Mouse (Mus musculus) CH12.LX (cell line): ENCODE results near the gene Ghrl. TPM values are rescaled to one million over a fixed set of nuclear protein-coding genes. Genes with fewer than 3 reads are reported as not detected.

Source experiments
- DNase-seq: peaks from one replicate; pipeline ENCODE4 v3.0.0-alpha.2; 2013; ENCODE audit errors: extremely low read depth
- H3K27ac ChIP-seq: 2 replicates; pipeline ENCODE4 v1.5.1; 2012; ENCODE audit warnings: low read depth, mild to moderate bottlenecking, control low read depth, moderate library complexity; ENCODE audit not compliant: insufficient read depth
- H3K27me3 ChIP-seq: replicated peaks from 2 replicates; pipeline ENCODE3; 2012; ENCODE audit warnings: inconsistent platforms
- H3K36me3 ChIP-seq, 2 experiments: replicated peaks in 1 of 2; 2 replicates each; pipeline versions ENCODE3 to v1.6.1; 2012; ENCODE audit warnings: inconsistent platforms in 1 of 2, low read length in 1 of 2, mild to moderate bottlenecking in 1 of 2, mixed read lengths in 1 of 2, moderate library complexity in 1 of 2; ENCODE audit not compliant: control insufficient read depth in 1 of 2, insufficient read depth in 1 of 2
- H3K4me1 ChIP-seq, 2 experiments: 2 replicates each; pipeline ENCODE4 v1.6.1; 2012; ENCODE audit warnings: inconsistent platforms in 1 of 2, moderate library complexity in 1 of 2; ENCODE audit not compliant: insufficient read depth in 2 of 2, control insufficient read depth in 1 of 2
- H3K4me2 ChIP-seq: 2 replicates; pipeline ENCODE4 v1.6.1; 2012; ENCODE audit warnings: low read depth, mild to moderate bottlenecking, control low read depth; ENCODE audit not compliant: poor library complexity, insufficient read depth, severe bottlenecking
- H3K4me3 ChIP-seq, 3 experiments: fragments of 150-350 bp in 1 of 3; sonication (generic) in 1 of 3; replicated peaks in 1 of 3; 2 replicates each; pipeline versions ENCODE3 to v1.5.1; 2011 to 2012; ENCODE audit warnings: low read depth in 2 of 3, low read length in 2 of 3, mild to moderate bottlenecking in 2 of 3, moderate library complexity in 2 of 3, control low read depth in 1 of 3, improper control_type of control experiment in 1 of 3, inconsistent platforms in 1 of 3, mixed read lengths in 1 of 3; ENCODE audit not compliant: poor library complexity in 1 of 3
- H3K79me2 ChIP-seq: replicated peaks from 2 replicates; pipeline ENCODE4 v1.6.1; 2012; ENCODE audit warnings: mild to moderate bottlenecking, moderate library complexity; ENCODE audit not compliant: control insufficient read depth, poor library complexity, insufficient read depth, severe bottlenecking; ENCODE audit errors: extremely low read depth
- H3K9ac ChIP-seq: 2 replicates; pipeline ENCODE4 v1.6.1; 2012; ENCODE audit warnings: low read depth, mild to moderate bottlenecking, control low read depth, moderate library complexity; ENCODE audit not compliant: insufficient read depth
- H3K9me3 ChIP-seq: replicated peaks from 2 replicates; pipeline ENCODE3; 2012; ENCODE audit warnings: low read length, inconsistent platforms, mixed read lengths
- BHLHE40 ChIP-seq: IDR thresholded peaks from 2 replicates; pipeline ENCODE4 v1.6.1; 2011; ENCODE audit warnings: mild to moderate bottlenecking, low read depth, low read length, improper control_type of control experiment
- CHD1 ChIP-seq: IDR thresholded peaks from 2 replicates; pipeline ENCODE4 v1.6.1; 2012; ENCODE audit warnings: low read depth, low read length, improper control_type of control experiment, inconsistent platforms
- CHD2 ChIP-seq: IDR thresholded peaks from 2 replicates; pipeline ENCODE4 v1.6.1; 2011; ENCODE audit warnings: low read length, improper control_type of control experiment
- CTCF ChIP-seq, 2 experiments: IDR thresholded peaks in 1 of 2; conservative IDR thresholded peaks in 1 of 2; 2 replicates each; pipeline ENCODE4 v1.5.1; 2011 to 2012; ENCODE audit warnings: low read depth in 2 of 2, low read length in 2 of 2, improper control_type of control experiment in 1 of 2, inconsistent platforms in 1 of 2, mild to moderate bottlenecking in 1 of 2, moderate library complexity in 1 of 2
- E2F4 ChIP-seq: IDR thresholded peaks from 2 replicates; pipeline ENCODE4 v1.6.1; 2011; ENCODE audit warnings: low read depth, low read length, improper control_type of control experiment; ENCODE audit not compliant: insufficient replicate concordance
- ELF1 ChIP-seq: IDR thresholded peaks from 2 replicates; pipeline ENCODE4 v1.6.1; 2014; ENCODE audit warnings: low read depth, mild to moderate bottlenecking, inconsistent platforms, low read length, improper control_type of control experiment
- EP300 ChIP-seq: IDR thresholded peaks from 2 replicates; pipeline ENCODE4 v1.6.1; 2011; ENCODE audit warnings: low read length, improper control_type of control experiment
- ETS1 ChIP-seq: conservative IDR thresholded peaks from 2 replicates; pipeline ENCODE4 v1.6.1; 2012; ENCODE audit warnings: low read depth, mild to moderate bottlenecking, inconsistent platforms, low read length, improper control_type of control experiment, moderate library complexity
- GABPA ChIP-seq: IDR thresholded peaks from 2 replicates; pipeline ENCODE4 v1.6.1; 2012; ENCODE audit warnings: low read depth, low read length, improper control_type of control experiment, inconsistent platforms; ENCODE audit not compliant: insufficient replicate concordance
- HCFC1 ChIP-seq: IDR thresholded peaks from 2 replicates; pipeline ENCODE4 v1.6.1; 2012; ENCODE audit warnings: low read depth, mild to moderate bottlenecking, inconsistent platforms, low read length, improper control_type of control experiment
- IRF4 ChIP-seq: IDR thresholded peaks from 2 replicates; pipeline ENCODE4 v1.6.1; 2014; ENCODE audit warnings: low read depth, mild to moderate bottlenecking, inconsistent platforms, low read length, improper control_type of control experiment
- JUN ChIP-seq: IDR thresholded peaks from 2 replicates; pipeline ENCODE4 v1.6.1; 2011; ENCODE audit warnings: low read depth, mild to moderate bottlenecking, low read length, improper control_type of control experiment, moderate library complexity; ENCODE audit not compliant: insufficient read depth
- JUND ChIP-seq: conservative IDR thresholded peaks from 2 replicates; pipeline ENCODE4 v1.6.1; 2011; ENCODE audit warnings: low read depth, low read length, improper control_type of control experiment
- KAT2A ChIP-seq: IDR thresholded peaks from 2 replicates; pipeline ENCODE4 v1.6.1; 2012; ENCODE audit warnings: low read length, improper control_type of control experiment, inconsistent platforms; ENCODE audit not compliant: insufficient replicate concordance
- MAFK ChIP-seq: IDR thresholded peaks from 2 replicates; pipeline ENCODE4 v1.6.1; 2011; ENCODE audit warnings: low read length, improper control_type of control experiment; ENCODE audit not compliant: insufficient replicate concordance
- MAX ChIP-seq: IDR thresholded peaks from 2 replicates; pipeline ENCODE4 v1.6.1; 2011; ENCODE audit warnings: low read length, improper control_type of control experiment
- MAZ ChIP-seq: IDR thresholded peaks from 2 replicates; pipeline ENCODE4 v1.6.1; 2012; ENCODE audit warnings: low read depth, mild to moderate bottlenecking, inconsistent platforms, low read length, improper control_type of control experiment, moderate library complexity
- MEF2A ChIP-seq: IDR thresholded peaks from 2 replicates; pipeline ENCODE4 v1.6.1; 2014; ENCODE audit warnings: low read depth, mild to moderate bottlenecking, inconsistent platforms, low read length, improper control_type of control experiment, borderline replicate concordance
- MXI1 ChIP-seq: IDR thresholded peaks from 2 replicates; pipeline ENCODE4 v1.6.1; 2011; ENCODE audit warnings: mild to moderate bottlenecking, low read depth, low read length, improper control_type of control experiment
- MYC ChIP-seq: IDR thresholded peaks from 2 replicates; pipeline ENCODE4 v1.6.1; 2011; ENCODE audit warnings: low read depth, mild to moderate bottlenecking, improper control_type of control experiment, low read length
- NELFE ChIP-seq: IDR thresholded peaks from 2 replicates; pipeline ENCODE4 v1.6.1; 2011; ENCODE audit warnings: low read depth, low read length, improper control_type of control experiment
- NRF1 ChIP-seq: IDR thresholded peaks from 2 replicates; pipeline ENCODE4 v1.6.1; 2014; ENCODE audit warnings: low read depth, mild to moderate bottlenecking, inconsistent platforms, low read length, improper control_type of control experiment, moderate library complexity
- PAX5 ChIP-seq: IDR thresholded peaks from 2 replicates; pipeline ENCODE4 v1.6.1; 2012; ENCODE audit warnings: low read length, inconsistent platforms, mixed read lengths
- POLR2AphosphoS2 ChIP-seq: IDR thresholded peaks from 2 replicates; pipeline ENCODE4 v1.6.1; 2011; ENCODE audit warnings: low read depth, low read length, improper control_type of control experiment
- RAD21 ChIP-seq: IDR thresholded peaks from 2 replicates; pipeline ENCODE4 v1.6.1; 2011; ENCODE audit warnings: low read depth, mild to moderate bottlenecking, low read length, improper control_type of control experiment, moderate library complexity
- RCOR1 ChIP-seq: conservative IDR thresholded peaks from 2 replicates; pipeline ENCODE4 v1.6.1; 2012; ENCODE audit warnings: low read depth, mild to moderate bottlenecking, inconsistent platforms, low read length, improper control_type of control experiment
- SIN3A ChIP-seq: IDR thresholded peaks from 2 replicates; pipeline ENCODE4 v1.6.1; 2012; ENCODE audit warnings: low read length, improper control_type of control experiment, inconsistent platforms
- SMC3 ChIP-seq: IDR thresholded peaks from 2 replicates; pipeline ENCODE4 v1.6.1; 2011; ENCODE audit warnings: low read depth, low read length, improper control_type of control experiment
- TBP ChIP-seq: conservative IDR thresholded peaks from 2 replicates; pipeline ENCODE4 v1.6.1; 2011; ENCODE audit warnings: low read depth, low read length, improper control_type of control experiment
- TCF12 ChIP-seq: IDR thresholded peaks from 2 replicates; pipeline ENCODE4 v1.6.1; 2014; ENCODE audit warnings: low read depth, mild to moderate bottlenecking, inconsistent platforms, low read length, improper control_type of control experiment
- UBTF ChIP-seq: IDR thresholded peaks from 2 replicates; pipeline ENCODE4 v1.6.1; 2012; ENCODE audit warnings: low read depth, mild to moderate bottlenecking, inconsistent platforms, low read length, improper control_type of control experiment, moderate library complexity
- USF1 ChIP-seq: IDR thresholded peaks from 2 replicates; pipeline ENCODE4 v1.6.1; 2014; ENCODE audit warnings: low read depth, mild to moderate bottlenecking, inconsistent platforms, low read length, improper control_type of control experiment
- USF2 ChIP-seq: conservative IDR thresholded peaks from 2 replicates; pipeline ENCODE4 v1.6.1; 2011; ENCODE audit warnings: low read depth, low read length, improper control_type of control experiment
- ZC3H11A ChIP-seq: IDR thresholded peaks from 2 replicates; pipeline ENCODE4 v1.6.1; 2012; ENCODE audit warnings: low read depth, mild to moderate bottlenecking, inconsistent platforms, low read length, improper control_type of control experiment
- ZKSCAN1 ChIP-seq: IDR thresholded peaks from 2 replicates; pipeline ENCODE4 v1.6.1; 2012; ENCODE audit warnings: low read depth, inconsistent platforms, low read length, improper control_type of control experiment, borderline replicate concordance
- ZMIZ1 ChIP-seq: IDR thresholded peaks from 2 replicates; pipeline ENCODE4 v1.6.1; 2012; ENCODE audit warnings: low read depth, mild to moderate bottlenecking, inconsistent platforms, low read length, improper control_type of control experiment
- ZNF384 ChIP-seq: IDR thresholded peaks from 2 replicates; pipeline ENCODE4 v1.6.1; 2012; ENCODE audit warnings: low read depth, low read length, improper control_type of control experiment, inconsistent platforms
- dilution Hi-C: fragments of 300-500 bp; cut with MboI; formaldehyde crosslinking; loops from 2 replicates; pipeline ENCODE4 v1.14.3; 2020; ENCODE audit warnings: low sequenced_read_pairs; ENCODE audit not compliant: extremely low pct_unique_long_range_greater_than_20kb, extremely low pct_ligation_motif_present
- in situ Hi-C: fragments of 300-500 bp; cut with MboI; formaldehyde crosslinking; loops from 3 replicates; pipeline ENCODE4 v1.14.3; 2019; ENCODE audit warnings: low sequenced_read_pairs, low pct_ligation_motif_present, low pct_unique_long_range_greater_than_20kb, mixed read lengths
- polyA plus RNA-seq: library from polyadenylated mRNA; unstranded; fragments of >175 nt; gene quantifications from 2 replicates; pipeline ENCODE4 v1.2.1, GENCODE M21; 2012; ENCODE audit warnings: low read depth; ENCODE audit not compliant: insufficient read length
- total RNA-seq, 2 experiments: library from RNA; depleted of rRNA; stranded (reverse); fragments of 300-350 nt in 1 of 2; fragments of >200 nt in 1 of 2; gene quantifications; 2 replicates each; pipeline ENCODE4 v1.2.3; 2012 to 2014

Ghrl gene
- total and polyA plus RNA-seq, 3 experiments: 2.6 TPM; not detected in 2

DNA sequence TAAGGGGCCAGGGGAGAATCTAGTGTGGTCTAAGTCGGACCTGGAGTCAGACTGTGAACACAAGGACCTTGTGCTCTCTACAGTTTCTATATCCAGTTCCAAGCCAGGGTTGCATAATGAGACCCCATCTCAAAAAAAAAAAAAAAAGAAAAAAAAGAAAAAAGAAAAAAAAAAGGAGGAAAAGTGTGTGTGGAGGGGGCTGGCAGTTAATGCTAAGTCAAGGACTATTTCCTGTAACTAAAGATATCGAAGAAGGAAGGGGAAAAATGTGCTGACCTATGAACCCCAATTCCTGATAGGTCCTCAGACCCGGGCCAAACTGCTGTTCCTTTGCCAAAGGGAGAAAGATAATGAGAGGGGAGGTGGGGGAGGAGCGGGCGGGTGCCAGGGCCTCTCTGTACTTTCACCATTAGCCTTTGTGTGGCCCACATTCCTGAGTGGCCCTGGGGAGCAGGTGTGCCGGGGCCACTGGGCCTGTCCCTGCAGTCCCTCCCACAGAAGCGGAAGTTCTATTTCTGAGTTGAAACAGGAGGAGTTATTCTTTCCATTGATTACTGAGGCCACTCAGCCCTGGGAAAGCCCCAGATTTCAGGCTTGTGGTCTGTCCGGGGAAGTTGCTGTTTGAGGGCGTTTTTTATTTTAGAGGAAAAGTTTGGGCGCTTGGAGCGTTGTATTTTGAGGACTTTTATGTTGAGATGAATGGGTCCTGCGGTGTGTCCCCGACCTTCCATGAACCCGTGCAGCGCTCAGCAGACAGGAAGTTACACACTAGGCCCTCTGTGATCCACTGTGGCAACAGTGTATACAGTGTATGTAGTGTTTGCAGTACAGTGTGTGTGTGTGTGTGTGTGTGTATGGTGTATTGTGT is 51.2 kb downstream of the Ghrl start:
- Histone ChIP-seq H3K79me2 (peaks cover 47% of the 10 kb centered on the region), H3K9me3 (peaks cover 8% of the 10 kb centered on the region), H3K4me2 (peak overlapping the region; percentile 65), H3K9ac (peak overlapping the region; percentile 35; the same call in 1 of the 2 replicates), H3K27ac (peak overlapping the region; percentile 99), H3K27me3 (no peaks in the 10 kb centered on the region), H3K4me1 (peaks cover 37 to 72% of the 10 kb centered on the region in 2 experiments), H3K36me3 (peaks cover 32 to 57% of the 10 kb centered on the region in 2 experiments), H3K4me3 (peak overlapping the region; percentile 46 to 58 (median 51))
- DNase-seq: peak; percentile 94
- in situ Hi-C loops: no loop called here
- dilution Hi-C loops: no loop called here
- TF ChIP-seq NELFE (0 out of 2 replicates have a peak, but pooled peaks have one; percentile 26), SMC3 (no peak; the same call in 1 of the 2 replicates), ELF1 (peak; percentile 76), RCOR1 (peak; percentile 88), POLR2AphosphoS2 (peak; percentile 51; the same call in 1 of the 2 replicates), ZKSCAN1 (no peak), GABPA (no peak), MEF2A (peak; percentile 99), JUN (peak; percentile 94), MAX (peak; percentile 73), TCF12 (peak; percentile 99), MYC (peak; percentile 65; the same call in 1 of the 2 replicates), USF1 (no peak), PAX5 (no peak), RAD21 (no peak; the same call in none of the 2 replicates), MAFK (peak; percentile 82; the same call in 1 of the 2 replicates), CTCF (conservative IDR thresholded peaks at IDR 0.05 in 1 of 2, IDR thresholded peaks at IDR 0.05 in 1 of 2; ENCODE audit: low read depth in 2 of 2, low read length in 2 of 2) (no peak), CHD1 (peak; percentile 66; the same call in 1 of the 2 replicates), ZMIZ1 (peak; percentile 83), KAT2A (0 out of 2 replicates have a peak, but pooled peaks have one; percentile 71), NRF1 (peak; percentile 14; the same call in 1 of the 2 replicates), IRF4 (peak; percentile 93), USF2 (no peak), EP300 (peak; percentile 98), UBTF (0 out of 2 replicates have a peak, but pooled peaks have one; percentile 12), MAZ (peak; percentile 97), ETS1 (peak; percentile 99), HCFC1 (peak; percentile 59), ZNF384 (peak; percentile 86), JUND (peak; percentile 77), MXI1 (peak; percentile 86), TBP (no peak), BHLHE40 (peak; percentile 95), ZC3H11A (no peak), E2F4 (0 out of 2 replicates have a peak, but pooled peaks have one; percentile 44), SIN3A (peak; percentile 95), CHD2 (peak; percentile 94)
